Mouse (Mus musculus): ENCODE results near the gene Cdsn. TPM values are rescaled to one million over a fixed set of nuclear protein-coding genes. Genes with fewer than 3 reads are reported as not detected.
"Not testable (repeated sequence)": the region's sequence is repeated elsewhere in the genome, so short reads cannot be mapped to it uniquely, and the experiment has no call there.

Gene Cdsn
- not detected in 2 replicates for polyA plus RNA-seq (2015; fragmentation: Nextera tagmentation; extraction: Ambion mirVana)

DNA sequence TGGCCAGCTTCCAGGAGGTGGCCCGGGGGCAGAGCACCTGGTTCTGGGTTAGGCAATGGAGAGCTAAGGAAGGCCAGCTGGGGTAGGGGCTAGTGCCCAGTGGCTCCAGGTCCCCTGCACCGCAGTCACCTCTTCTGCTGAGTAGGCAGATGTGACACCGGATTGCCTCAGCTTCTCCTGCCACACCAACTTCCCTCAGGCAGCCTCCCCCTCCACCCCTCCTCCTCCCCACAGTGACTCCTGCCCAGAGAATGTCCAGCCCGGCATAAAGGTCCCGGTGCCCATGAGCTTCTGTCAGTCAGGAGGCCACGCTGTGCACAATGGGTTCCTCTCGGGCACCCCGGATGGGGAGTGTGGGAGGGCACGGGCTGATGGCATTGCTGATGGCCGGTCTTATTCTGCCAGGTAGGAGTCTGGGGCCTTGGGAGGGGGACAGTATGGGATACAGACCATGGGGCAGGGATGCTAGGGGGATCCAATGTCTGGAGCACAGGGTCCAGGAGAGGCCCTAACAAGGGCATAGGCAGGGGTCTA, at the start of gene Cdsn:
TSS of gene Cdsn (plus strand) at position 248 of the 534 bp plus-strand sequence.
- H3K27me3 ChIP-seq (replicated peaks; ENCODE audit: control insufficient read depth, insufficient read depth, low read length) = no peaks in the 10 kb centered on the region
- H3K4me1 ChIP-seq (replicated peaks; ENCODE audit: control insufficient read depth, insufficient read depth, low read length) = peaks cover 10% of the 10 kb centered on the region
- H3K27ac ChIP-seq (ENCODE audit: low read length) = no peak within 1 kb of the TSS
- no peak within 1 kb of the TSS for H3K4me2 ChIP-seq (ENCODE audit: low read length)
- no peaks in the 10 kb centered on the region for H3K9me3 ChIP-seq (ENCODE audit: control insufficient read depth, low read length)
- H3K36me3 ChIP-seq (ENCODE audit: control insufficient read depth, insufficient read depth) = no peaks in the 10 kb centered on the region
- no peak for ATAC-seq
- H3K4me3 ChIP-seq (replicated peaks; ENCODE audit: low read length) = no peak within 1 kb of the TSS
- 76% methylated on average over 10 of the region's 10 CpGs for WGBS
- no peak within 1 kb of the TSS for H3K9ac ChIP-seq (replicated peaks; ENCODE audit: low read depth, low read length)

DNA sequence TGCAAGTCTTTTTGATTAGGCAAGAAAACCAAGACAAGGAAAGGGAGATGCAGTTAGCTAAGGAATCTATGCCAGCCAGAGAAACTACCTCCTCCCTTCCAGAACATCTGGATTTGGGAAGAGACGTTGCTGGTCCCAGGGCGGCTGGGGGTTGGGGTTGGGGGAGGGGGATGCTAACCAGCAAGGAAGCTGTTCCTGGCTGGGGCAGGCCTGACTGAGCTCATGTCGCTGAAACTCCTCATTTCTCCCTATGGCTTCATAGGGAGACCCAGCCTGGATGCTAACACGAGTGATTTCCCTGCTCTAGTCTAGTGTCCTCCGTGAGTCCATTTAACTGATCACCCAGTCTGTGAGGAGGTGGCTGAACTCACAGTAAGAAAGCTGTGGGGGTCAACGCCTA, 49.7 kb upstream of the Cdsn start:
- no peak overlapping the region for H3K4me2 ChIP-seq (ENCODE audit: low read length)
- H3K4me3 ChIP-seq (replicated peaks; ENCODE audit: low read length) = no peak overlapping the region
- no peak for ATAC-seq

DNA sequence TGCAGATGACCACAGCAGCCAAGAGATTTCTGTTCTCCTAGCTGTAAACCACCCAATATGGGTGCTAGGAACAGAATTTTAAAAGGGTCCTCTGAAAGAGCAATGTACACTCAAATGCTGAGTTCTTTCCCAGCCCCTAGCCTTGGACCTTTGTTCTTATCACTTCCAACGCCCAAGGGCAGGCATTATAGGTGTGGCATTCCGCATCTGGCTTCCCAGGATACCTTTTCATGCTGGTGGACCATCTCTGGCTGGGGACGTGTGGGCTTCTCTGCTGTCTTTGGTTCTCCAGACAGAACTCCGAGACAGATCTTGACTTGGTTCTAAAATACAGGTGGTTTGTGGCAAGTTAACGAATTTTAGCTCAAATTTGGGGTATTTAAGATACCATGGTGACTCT, 49.2 kb upstream of the Cdsn start:
- Histone ChIP-seq H3K9me3 (ENCODE audit: control insufficient read depth, low read length) (no peaks in the 10 kb centered on the region), H3K27ac (ENCODE audit: low read length) (no peak overlapping the region), H3K4me3 (replicated peaks; ENCODE audit: low read length) (no peak overlapping the region), H3K9ac (replicated peaks; ENCODE audit: low read depth, low read length) (no peak overlapping the region), H3K27me3 (replicated peaks; ENCODE audit: control insufficient read depth, insufficient read depth, low read length) (peaks cover 7% of the 10 kb centered on the region), H3K4me2 (ENCODE audit: low read length) (no peak overlapping the region), H3K4me1 (replicated peaks; ENCODE audit: control insufficient read depth, insufficient read depth, low read length) (no peaks in the 10 kb centered on the region), H3K36me3 (ENCODE audit: control insufficient read depth, insufficient read depth) (no peaks in the 10 kb centered on the region)
- 48% methylated on average over 5 of the region's 5 CpGs for WGBS
- no peak for ATAC-seq

More for the DNA sequence above, 49.7 kb upstream of the Cdsn start:
- Histone ChIP-seq H3K27me3 (replicated peaks; ENCODE audit: control insufficient read depth, insufficient read depth, low read length) (peaks cover 7% of the 10 kb centered on the region), H3K9me3 (ENCODE audit: control insufficient read depth, low read length) (no peaks in the 10 kb centered on the region), H3K4me1 (replicated peaks; ENCODE audit: control insufficient read depth, insufficient read depth, low read length) (no peaks in the 10 kb centered on the region), H3K36me3 (ENCODE audit: control insufficient read depth, insufficient read depth) (no peaks in the 10 kb centered on the region), H3K9ac (replicated peaks; ENCODE audit: low read depth, low read length) (no peak overlapping the region), H3K27ac (ENCODE audit: low read length) (no peak overlapping the region)
- 3% methylated on average over 6 of the region's 6 CpGs for WGBS

DNA sequence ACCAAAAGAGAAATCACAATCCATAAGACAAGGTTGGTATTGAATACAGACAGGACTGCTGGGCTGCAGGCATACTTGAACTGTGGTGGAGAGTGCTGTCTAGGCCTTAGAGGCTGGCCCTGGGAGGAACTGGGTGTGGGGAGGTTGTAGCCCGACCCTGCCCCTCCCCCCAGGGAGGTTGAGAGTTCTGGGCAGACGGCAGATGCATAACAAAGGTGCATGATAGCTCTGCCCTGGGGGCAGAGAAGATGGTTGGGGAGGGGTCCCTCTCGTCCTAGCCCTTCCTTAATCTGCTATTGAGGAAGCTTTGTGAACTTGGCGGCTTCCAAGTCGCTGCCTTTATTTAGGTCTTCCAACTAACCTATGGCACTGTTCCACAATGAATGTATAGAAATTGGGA, 48.1 kb upstream of the Cdsn start:
- Histone ChIP-seq H3K9me3 (ENCODE audit: control insufficient read depth, low read length) (no peaks in the 10 kb centered on the region), H3K4me1 (replicated peaks; ENCODE audit: control insufficient read depth, insufficient read depth, low read length) (no peaks in the 10 kb centered on the region), H3K9ac (replicated peaks; ENCODE audit: low read depth, low read length) (no peak overlapping the region), H3K4me2 (ENCODE audit: low read length) (no peak overlapping the region), H3K4me3 (replicated peaks; ENCODE audit: low read length) (no peak overlapping the region), H3K27me3 (replicated peaks; ENCODE audit: control insufficient read depth, insufficient read depth, low read length) (peaks cover 7% of the 10 kb centered on the region), H3K27ac (ENCODE audit: low read length) (no peak overlapping the region), H3K36me3 (ENCODE audit: control insufficient read depth, insufficient read depth) (no peaks in the 10 kb centered on the region)
- no peak for ATAC-seq
- WGBS = 19% methylated on average over 5 of the region's 5 CpGs

DNA sequence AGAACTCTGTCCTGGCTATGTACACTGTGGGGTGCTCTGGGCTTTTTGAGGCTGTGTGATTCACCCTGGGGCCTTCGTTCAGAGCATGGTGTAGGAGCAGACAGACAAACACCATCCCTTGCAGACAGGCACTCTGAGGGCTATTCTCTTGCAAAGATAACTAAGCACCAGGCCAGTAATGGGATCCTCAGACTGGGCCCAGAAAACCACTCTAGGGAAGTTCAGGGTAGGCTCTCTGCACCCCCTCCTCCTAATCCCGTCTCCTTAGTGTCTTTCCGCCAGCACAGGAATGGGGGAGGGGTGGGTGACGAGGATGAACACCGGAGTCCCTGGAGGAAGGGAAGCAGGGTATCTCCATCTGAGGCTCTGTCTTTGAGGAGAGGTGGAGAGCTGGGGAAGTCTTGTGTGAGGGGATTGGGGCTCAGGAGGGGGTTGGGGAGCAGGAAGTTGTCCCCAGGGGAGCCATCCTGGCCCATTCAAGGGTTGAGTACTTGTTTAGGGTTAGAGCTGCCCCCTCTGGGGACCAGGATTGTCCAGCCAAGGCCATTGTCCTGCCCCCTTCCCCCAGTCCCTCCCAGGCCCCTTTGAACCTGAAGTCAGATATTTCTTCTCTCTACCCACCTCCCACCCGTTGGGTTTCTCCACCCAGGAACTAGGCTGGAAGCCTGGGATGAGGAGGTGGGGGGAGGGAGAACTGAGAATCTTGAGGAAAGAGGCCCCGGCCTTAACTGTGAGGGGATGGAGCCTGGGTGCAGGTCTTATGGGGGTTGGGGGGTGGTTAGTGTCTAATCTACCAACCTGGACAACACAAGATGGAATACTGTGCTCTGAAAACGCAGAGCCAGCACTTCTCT, 47.1 kb upstream of the Cdsn start:
- no peak overlapping the region for H3K4me3 ChIP-seq (replicated peaks; ENCODE audit: low read length)
- 15% methylated on average over 8 of the region's 8 CpGs for WGBS
- no peak for ATAC-seq
- no peak overlapping the region for H3K9ac ChIP-seq (replicated peaks; ENCODE audit: low read depth, low read length)
- no peak overlapping the region for H3K27ac ChIP-seq (ENCODE audit: low read length)
- peaks cover 7% of the 10 kb centered on the region for H3K27me3 ChIP-seq (replicated peaks; ENCODE audit: control insufficient read depth, insufficient read depth, low read length)
- no peaks in the 10 kb centered on the region for H3K4me1 ChIP-seq (replicated peaks; ENCODE audit: control insufficient read depth, insufficient read depth, low read length)
- no peak overlapping the region for H3K4me2 ChIP-seq (ENCODE audit: low read length)
- no peaks in the 10 kb centered on the region for H3K9me3 ChIP-seq (ENCODE audit: control insufficient read depth, low read length)
- no peaks in the 10 kb centered on the region for H3K36me3 ChIP-seq (ENCODE audit: control insufficient read depth, insufficient read depth)

DNA sequence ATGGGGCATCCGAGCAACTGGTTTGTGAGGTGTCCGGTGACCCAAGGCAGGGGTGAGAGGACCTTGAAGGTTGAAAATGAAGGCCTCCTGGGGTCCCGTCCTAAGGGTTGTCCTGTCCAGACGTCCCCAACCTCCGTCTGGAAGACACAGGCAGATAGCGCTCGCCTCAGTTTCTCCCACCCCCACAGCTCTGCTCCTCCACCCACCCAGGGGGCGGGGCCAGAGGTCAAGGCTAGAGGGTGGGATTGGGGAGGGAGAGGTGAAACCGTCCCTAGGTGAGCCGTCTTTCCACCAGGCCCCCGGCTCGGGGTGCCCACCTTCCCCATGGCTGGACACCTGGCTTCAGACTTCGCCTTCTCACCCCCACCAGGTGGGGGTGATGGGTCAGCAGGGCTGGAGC, 46.2 kb upstream of the Cdsn start, which contains the start of gene Pou5f1:
TSS of gene Pou5f1 (plus strand) at position 243 of the 400 bp plus-strand sequence.
- no peak within 1 kb of the TSS for H3K9ac ChIP-seq (replicated peaks; ENCODE audit: low read depth, low read length)
- no peak within 1 kb of the TSS for H3K4me2 ChIP-seq (ENCODE audit: low read length)
- H3K4me3 ChIP-seq (replicated peaks; ENCODE audit: low read length) = no peak within 1 kb of the TSS
- peaks cover 7% of the 10 kb centered on the region for H3K27me3 ChIP-seq (replicated peaks; ENCODE audit: control insufficient read depth, insufficient read depth, low read length)
- 32% methylated on average over 13 of the region's 13 CpGs for WGBS
- H3K9me3 ChIP-seq (ENCODE audit: control insufficient read depth, low read length) = no peaks in the 10 kb centered on the region
- no peak for ATAC-seq
- H3K27ac ChIP-seq (ENCODE audit: low read length) = no peak within 1 kb of the TSS
- no peaks in the 10 kb centered on the region for H3K4me1 ChIP-seq (replicated peaks; ENCODE audit: control insufficient read depth, insufficient read depth, low read length)
- H3K36me3 ChIP-seq (ENCODE audit: control insufficient read depth, insufficient read depth) = no peaks in the 10 kb centered on the region

DNA sequence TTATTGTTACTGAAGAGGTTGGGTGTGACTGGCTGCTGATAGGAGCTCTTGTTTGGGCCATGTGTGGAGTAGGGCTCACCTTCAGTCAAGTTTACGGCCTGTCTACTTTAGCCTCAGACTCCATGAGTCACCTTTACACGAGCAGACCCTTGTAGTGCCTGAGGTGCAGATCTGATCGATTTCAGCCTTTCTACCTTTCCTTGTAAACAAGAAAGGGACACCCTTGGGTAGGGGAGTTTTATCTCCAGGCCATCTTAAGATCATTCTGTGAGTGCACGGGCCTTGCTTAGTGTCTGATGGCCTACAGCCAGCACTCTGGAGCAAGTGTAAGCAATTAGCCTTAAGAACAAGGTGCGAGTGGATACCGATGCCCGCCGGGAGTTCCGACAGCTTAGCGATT, 45.0 kb upstream of the Cdsn start:
- Histone ChIP-seq H3K4me3 (replicated peaks; ENCODE audit: low read length) (no peak overlapping the region), H3K27me3 (replicated peaks; ENCODE audit: control insufficient read depth, insufficient read depth, low read length) (peaks cover 7% of the 10 kb centered on the region), H3K4me2 (ENCODE audit: low read length) (no peak overlapping the region), H3K27ac (ENCODE audit: low read length) (no peak overlapping the region), H3K36me3 (ENCODE audit: control insufficient read depth, insufficient read depth) (no peaks in the 10 kb centered on the region), H3K4me1 (replicated peaks; ENCODE audit: control insufficient read depth, insufficient read depth, low read length) (no peaks in the 10 kb centered on the region), H3K9me3 (ENCODE audit: control insufficient read depth, low read length) (no peaks in the 10 kb centered on the region), H3K9ac (replicated peaks; ENCODE audit: low read depth, low read length) (no peak overlapping the region)
- 11% methylated on average over 10 of the region's 10 CpGs for WGBS
- no peak for ATAC-seq

DNA sequence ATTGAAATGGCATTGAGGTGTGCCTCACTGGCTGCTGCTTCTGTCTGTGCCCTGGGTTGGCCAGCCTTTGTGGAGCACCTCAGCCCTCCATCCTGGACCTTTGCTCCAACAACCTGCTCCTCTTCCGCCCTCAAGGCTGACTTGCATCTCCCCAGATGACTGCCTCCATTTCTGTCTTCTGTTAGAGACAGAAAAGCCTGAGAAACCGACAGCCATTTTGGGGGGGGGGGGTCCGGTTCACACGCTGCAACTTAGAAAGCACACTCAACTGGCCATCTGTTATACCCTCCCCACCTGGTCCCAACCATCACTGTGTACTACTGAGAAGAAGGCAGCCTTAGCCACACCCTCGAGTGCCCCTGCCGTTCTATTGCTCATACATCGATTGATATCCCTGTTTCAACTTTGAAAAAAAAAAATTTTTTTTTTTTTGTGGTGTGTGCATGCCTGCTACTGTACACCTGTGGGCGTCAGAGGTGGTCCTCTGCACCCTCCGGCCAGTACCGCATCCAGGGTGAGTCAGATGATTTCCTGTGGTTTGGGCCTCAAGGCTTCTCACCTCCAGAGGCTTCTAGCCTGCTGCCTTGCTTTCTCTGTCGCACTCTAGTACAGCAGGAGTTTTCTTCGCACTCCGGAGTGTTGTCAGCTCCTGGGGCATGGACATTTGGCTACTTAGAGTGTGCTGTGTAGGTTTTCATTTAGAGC, 44.2 kb upstream of the Cdsn start:
- WGBS = 26% methylated on average over 13 of the region's 13 CpGs
- Histone ChIP-seq H3K4me3 (replicated peaks; ENCODE audit: low read length) (no peak overlapping the region), H3K4me2 (ENCODE audit: low read length) (no peak overlapping the region)

DNA sequence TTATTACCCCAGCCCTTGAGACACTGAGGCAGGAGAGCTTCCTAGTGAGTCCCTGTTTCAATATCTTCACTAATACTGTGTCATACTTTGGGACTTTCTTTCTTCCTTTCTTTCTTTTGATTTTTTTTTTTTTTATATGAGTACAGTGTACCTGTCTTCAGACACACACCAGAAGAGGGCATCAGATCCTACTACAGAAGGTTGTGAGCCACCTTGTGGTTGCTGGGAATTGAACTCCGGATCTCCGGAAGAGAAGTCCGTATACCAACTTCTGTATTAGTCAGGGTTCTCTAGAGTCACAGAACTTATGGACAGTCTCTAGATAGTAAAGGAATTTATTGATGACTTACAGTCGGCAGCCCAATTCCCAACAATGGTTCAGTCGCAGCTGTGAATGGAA, 43.6 kb upstream of the Cdsn start:
- H3K27me3 ChIP-seq (replicated peaks; ENCODE audit: control insufficient read depth, insufficient read depth, low read length); H3K4me3 ChIP-seq (replicated peaks; ENCODE audit: low read length); H3K9ac ChIP-seq (replicated peaks; ENCODE audit: low read depth, low read length); H3K4me1 ChIP-seq (replicated peaks; ENCODE audit: control insufficient read depth, insufficient read depth, low read length); H3K9me3 ChIP-seq (ENCODE audit: control insufficient read depth, low read length); H3K27ac ChIP-seq (ENCODE audit: low read length); H3K4me2 ChIP-seq (ENCODE audit: low read length); H3K36me3 ChIP-seq (ENCODE audit: control insufficient read depth, insufficient read depth); ATAC-seq: not testable (repeated sequence)
- 59% methylated on average over 5 of the region's 5 CpGs for WGBS

More for the DNA sequence above, 44.2 kb upstream of the Cdsn start:
- H3K36me3 ChIP-seq (ENCODE audit: control insufficient read depth, insufficient read depth) = no peaks in the 10 kb centered on the region
- no peak overlapping the region for H3K9ac ChIP-seq (replicated peaks; ENCODE audit: low read depth, low read length)
- H3K9me3 ChIP-seq (ENCODE audit: control insufficient read depth, low read length) = no peaks in the 10 kb centered on the region
- peaks cover 7% of the 10 kb centered on the region for H3K27me3 ChIP-seq (replicated peaks; ENCODE audit: control insufficient read depth, insufficient read depth, low read length)
- H3K27ac ChIP-seq (ENCODE audit: low read length) = no peak overlapping the region
- ATAC-seq = no peak
- H3K4me1 ChIP-seq (replicated peaks; ENCODE audit: control insufficient read depth, insufficient read depth, low read length) = no peaks in the 10 kb centered on the region

Data from forebrain, embryonic 16.5 days (tissue).